Mouse (Mus musculus) C2C12 (cell line): ENCODE measurements around the gene Sox6.

Experiments used
- CEBPB ChIP-seq: IDR thresholded peaks from one replicate; pipeline ENCODE4 v1.6.1; 2011; ENCODE audit warnings: low read depth, mild to moderate bottlenecking, control low read depth, moderate library complexity
- CTCF ChIP-seq: IDR thresholded peaks from one replicate; pipeline ENCODE4 v1.5.1; 2011; ENCODE audit not compliant: control insufficient read depth, insufficient read depth, insufficient read length
- MAX ChIP-seq: IDR thresholded peaks from one replicate; pipeline ENCODE4 v1.6.1; 2011; ENCODE audit warnings: mild to moderate bottlenecking, control low read depth
- MYOD1 ChIP-seq: IDR thresholded peaks from one replicate; pipeline ENCODE4 v1.6.1; 2011; ENCODE audit warnings: low read depth; ENCODE audit not compliant: control insufficient read depth, insufficient read length
- USF1 ChIP-seq: IDR thresholded peaks from one replicate; pipeline ENCODE4 v1.6.1; 2011; ENCODE audit warnings: low read depth, mild to moderate bottlenecking, control low read depth, moderate library complexity

DNA sequence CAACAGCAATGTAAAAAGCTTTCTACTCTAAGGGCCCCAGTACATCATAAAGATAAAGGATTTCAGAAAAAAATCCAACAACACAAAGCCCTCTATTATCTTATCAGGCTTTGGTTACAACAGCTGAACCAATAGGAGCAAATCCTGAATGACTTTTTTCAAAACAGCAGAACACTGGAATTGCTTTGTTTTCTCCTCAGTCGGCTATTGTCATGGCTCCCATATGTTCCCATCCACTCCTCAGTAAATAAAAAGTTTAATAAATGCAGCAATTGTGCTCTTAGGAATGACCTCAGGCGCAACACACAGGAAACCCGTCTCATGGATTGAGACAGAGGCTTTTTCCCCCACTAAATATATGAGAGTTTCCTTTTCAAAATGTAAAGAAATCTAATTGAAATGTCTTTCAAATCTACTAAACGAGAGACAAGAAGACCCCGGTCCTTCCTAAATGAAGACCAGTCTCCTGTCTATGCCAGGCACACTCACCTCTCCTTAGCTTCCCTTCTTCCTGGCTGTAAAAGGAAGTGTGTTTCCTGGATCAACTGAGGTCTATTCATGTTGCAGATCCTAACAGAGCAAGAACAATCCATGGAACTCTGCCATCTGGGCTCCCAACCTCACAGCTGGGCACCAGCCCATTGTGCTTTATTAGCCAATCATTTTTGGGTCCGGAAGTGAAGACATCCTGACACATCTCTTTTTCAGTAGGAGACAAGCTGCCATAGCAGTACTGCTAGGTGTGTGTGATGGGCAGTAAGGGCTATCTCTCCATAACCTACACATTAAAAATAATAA lies 369.2 kb downstream of the Sox6 start:
- no peak for TF ChIP-seq USF1
- no peak for TF ChIP-seq CTCF
- TF ChIP-seq MAX, result no peak
- TF ChIP-seq CEBPB, result no peak
- no peak for TF ChIP-seq MYOD1
